Mouse (Mus musculus): ENCODE results near the gene Fes. TPM values are rescaled to one million over a fixed set of nuclear protein-coding genes. Genes with fewer than 3 reads are reported as not detected.

Fes gene
- total and polyA plus RNA-seq, 3 experiments = 2.7 to 6.6 TPM; not detected in 1

GRCm38 (mm10) chr7:80422759-80423480 lies 35.2 kb upstream of the Fes start (continued):
- TF ChIP-seq ETS1 (IDR thresholded peaks at IDR 0.05; ENCODE audit: low read depth, low read length) (peak; percentile 80), SIN3A (IDR thresholded peaks at IDR 0.05; ENCODE audit: low read length) (peak; percentile 72), SMC3 (IDR thresholded peaks at IDR 0.05; ENCODE audit: low read depth, low read length) (no peak), POLR2A (IDR thresholded peaks at IDR 0.05; ENCODE audit: control insufficient read depth in 1 of 2, insufficient read depth in 1 of 2, low read depth in 1 of 2, low read length in 2 of 2, poor library complexity in 1 of 2) (peak in 1 of 2 experiments; percentile 48; a peak in 2 of 4 replicates), HCFC1 (IDR thresholded peaks at IDR 0.05; ENCODE audit: low read depth, low read length) (no peak), E2F4 (IDR thresholded peaks at IDR 0.05; ENCODE audit: borderline replicate concordance, low read depth, low read length) (no peak), KAT2A (conservative IDR thresholded peaks at IDR 0.05; ENCODE audit: low read depth, low read length) (no peak), BHLHE40 (IDR thresholded peaks at IDR 0.05; ENCODE audit: borderline replicate concordance, low read depth, low read length) (peak; percentile 70), ELF1 (IDR thresholded peaks at IDR 0.05; ENCODE audit: low read depth, low read length) (peak; percentile 32; the same call in 1 of the 2 replicates), CHD2 (IDR thresholded peaks at IDR 0.05; ENCODE audit: low read length) (no peak), GATA1 (IDR thresholded peaks at IDR 0.05; ENCODE audit: low read depth, low read length) (peak; percentile 75), ZNF384 (IDR thresholded peaks at IDR 0.05; ENCODE audit: low read depth, low read length) (no peak), ZC3H11A (IDR thresholded peaks at IDR 0.05; ENCODE audit: low read depth, low read length) (no peak), MYC (IDR thresholded peaks at IDR 0.05; ENCODE audit: low read depth, low read length) (peak; percentile 67)

GRCm38 (mm10) chr7:80421576-80421975 lies 33.8 kb upstream of the Fes start:
- no peak for DNase-seq (ENCODE audit: low read depth, low spot score)
- Histone ChIP-seq H3K27ac (ENCODE audit: control insufficient read depth, low read depth, low read length) (no peak overlapping the region), H3K27me3 (ENCODE audit: control insufficient read depth in 1 of 2, insufficient read depth in 2 of 2, low read length in 2 of 2) (no peaks in the 10 kb centered on the region), H3K36me3 (ENCODE audit: control insufficient read depth in 1 of 2, insufficient read depth in 2 of 2, low read length in 2 of 2) (peaks cover 0 to 38% of the 10 kb centered on the region in 2 experiments; a peak in 2 of 4 replicates), H3K79me2 (ENCODE audit: control insufficient read depth, insufficient read depth, low read length, poor library complexity) (no peaks in the 10 kb centered on the region), H3K4me3 (ENCODE audit: control insufficient read depth in 1 of 2, insufficient read depth in 1 of 2, low read depth in 2 of 2, low read length in 2 of 2) (no peak overlapping the region), H3K9me3 (replicated peaks; ENCODE audit: insufficient read depth, low read length) (no peaks in the 10 kb centered on the region), H3K9ac (ENCODE audit: control insufficient read depth, low read depth, low read length, poor library complexity, severe bottlenecking) (no peak overlapping the region), H3K4me1 (ENCODE audit: control insufficient read depth in 1 of 2, insufficient read depth in 2 of 2, low read length in 2 of 2) (peaks cover 14 to 52% of the 10 kb centered on the region in 2 experiments)
- TF ChIP-seq MEF2A (IDR thresholded peaks at IDR 0.05; ENCODE audit: extremely low read depth, insufficient replicate concordance, low read depth, low read length, poor library complexity, severe bottlenecking) = no peak
- no peak for TF ChIP-seq HCFC1 (IDR thresholded peaks at IDR 0.05; ENCODE audit: low read depth, low read length)
- TF ChIP-seq MXI1 (IDR thresholded peaks at IDR 0.05; ENCODE audit: low read depth, low read length) = no peak
- TF ChIP-seq SIN3A (IDR thresholded peaks at IDR 0.05; ENCODE audit: low read length) = no peak
- no peak for TF ChIP-seq USF1 (IDR thresholded peaks at IDR 0.05; ENCODE audit: low read depth, low read length)
- no peak for TF ChIP-seq KAT2A (conservative IDR thresholded peaks at IDR 0.05; ENCODE audit: low read depth, low read length)
- TF ChIP-seq MAFK (IDR thresholded peaks at IDR 0.05; ENCODE audit: borderline replicate concordance, low read depth, low read length) = no peak
- TF ChIP-seq GABPA (IDR thresholded peaks at IDR 0.05; ENCODE audit: low read depth, low read length) = no peak
- no peak for TF ChIP-seq MAX (IDR thresholded peaks at IDR 0.05; ENCODE audit: low read length)
- no peak for TF ChIP-seq RAD21 (IDR thresholded peaks at IDR 0.05; ENCODE audit: low read depth, low read length)
- TF ChIP-seq CHD2 (IDR thresholded peaks at IDR 0.05; ENCODE audit: low read length) = no peak
- no peak for TF ChIP-seq CHD1 (IDR thresholded peaks at IDR 0.05; ENCODE audit: low read depth, low read length)
- no peak for TF ChIP-seq TAL1 (IDR thresholded peaks at IDR 0.05; ENCODE audit: low read length)
- TF ChIP-seq MYC (IDR thresholded peaks at IDR 0.05; ENCODE audit: low read depth, low read length) = no peak
- TF ChIP-seq POLR2A (IDR thresholded peaks at IDR 0.05; ENCODE audit: control insufficient read depth in 1 of 2, insufficient read depth in 1 of 2, low read depth in 1 of 2, low read length in 2 of 2, poor library complexity in 1 of 2) = no peak
- TF ChIP-seq TCF12 (IDR thresholded peaks at IDR 0.05; ENCODE audit: low read depth, low read length) = no peak
- TF ChIP-seq TBP (IDR thresholded peaks at IDR 0.05; ENCODE audit: low read depth, low read length) = no peak
- TF ChIP-seq E2F4 (IDR thresholded peaks at IDR 0.05; ENCODE audit: borderline replicate concordance, low read depth, low read length) = no peak
- TF ChIP-seq USF2 (IDR thresholded peaks at IDR 0.05; ENCODE audit: borderline replicate concordance in 1 of 2, insufficient read depth in 1 of 2, low read depth in 1 of 2, low read length in 2 of 2) = no peak

All from MEL (cell line).